Mouse (Mus musculus): ENCODE results near the gene Nrxn3. TPM values are rescaled to one million over a fixed set of nuclear protein-coding genes. Genes with fewer than 3 reads are reported as not detected.

Gene Nrxn3
- total RNA-seq, 2 experiments from 2014 or later, result 0.05 TPM; not detected in 1

GRCm38 (mm10) chr12:88764791-88765190, 42.1 kb downstream of the Nrxn3 start:
- Histone ChIP-seq H3K4me3 (no peak overlapping the region), H3K27ac (no peak overlapping the region)
- intact Hi-C loops (cut with DNase I), result no loop called here
- no peak for TF ChIP-seq CTCF (IDR thresholded peaks at IDR 0.05)
- DNase-seq, result no peak

- TF ChIP-seq CTCF (IDR thresholded peaks at IDR 0.05), result no peak
- Histone ChIP-seq H3K4me3 (no peak overlapping the region), H3K27ac (no peak overlapping the region)
- intact Hi-C loops (cut with DNase I), result no loop called here
- DNase-seq, result no peak
These were observed 52.0 kb downstream of the Nrxn3 start for GRCm38 (mm10) chr12:88774666-88775065.

GRCm38 (mm10) chr12:88778036-88778435, 55.4 kb downstream of the Nrxn3 start:
- intact Hi-C loops (cut with DNase I), result no loop called here
- Histone ChIP-seq H3K4me3 (no peak overlapping the region), H3K27ac (no peak overlapping the region)
- DNase-seq, result no peak
- no peak for TF ChIP-seq CTCF (IDR thresholded peaks at IDR 0.05)

- no peak for TF ChIP-seq CTCF (IDR thresholded peaks at IDR 0.05)
- no peak for DNase-seq
- intact Hi-C loops (cut with DNase I), result no loop called here
- H3K27ac ChIP-seq, result no peak overlapping the region
- H3K4me3 ChIP-seq, result no peak overlapping the region
These were observed 61.8 kb downstream of the Nrxn3 start for GRCm38 (mm10) chr12:88784199-88785147.

GRCm38 (mm10) chr12:88793314-88793713, 70.6 kb downstream of the Nrxn3 start:
- DNase-seq, result no peak
- TF ChIP-seq CTCF (IDR thresholded peaks at IDR 0.05), result no peak
- H3K4me3 ChIP-seq, result no peak overlapping the region
- no peak overlapping the region for H3K27ac ChIP-seq
- intact Hi-C loops (cut with DNase I), result no loop called here

GRCm38 (mm10) chr12:88800990-88801655, 78.4 kb downstream of the Nrxn3 start:
- DNase-seq, result no peak
- TF ChIP-seq CTCF (IDR thresholded peaks at IDR 0.05), result no peak
- Histone ChIP-seq H3K27ac (no peak overlapping the region), H3K4me3 (no peak overlapping the region)
- intact Hi-C loops (cut with DNase I), result no loop called here

- H3K27ac ChIP-seq, result no peak overlapping the region
- H3K4me3 ChIP-seq, result no peak overlapping the region
- DNase-seq, result no peak
- no peak for TF ChIP-seq CTCF (IDR thresholded peaks at IDR 0.05)
- intact Hi-C loops (cut with DNase I), result no loop called here
These were observed 79.0 kb downstream of the Nrxn3 start for GRCm38 (mm10) chr12:88801656-88802007.

GRCm38 (mm10) chr12:88808947-88809346, 86.3 kb downstream of the Nrxn3 start:
- no peak overlapping the region for H3K4me3 ChIP-seq
- DNase-seq, result no peak
- H3K27ac ChIP-seq, result no peak overlapping the region
- no peak for TF ChIP-seq CTCF (IDR thresholded peaks at IDR 0.05)
- intact Hi-C loops (cut with DNase I), result no loop called here

- H3K4me3 ChIP-seq, result no peak overlapping the region
- intact Hi-C loops (cut with DNase I), result no loop called here
- no peak overlapping the region for H3K27ac ChIP-seq
- TF ChIP-seq CTCF (IDR thresholded peaks at IDR 0.05), result no peak
- DNase-seq, result no peak
These were observed 89.5 kb downstream of the Nrxn3 start for GRCm38 (mm10) chr12:88812173-88812572.

- no peak for DNase-seq
- TF ChIP-seq CTCF (IDR thresholded peaks at IDR 0.05), result no peak
- intact Hi-C loops (cut with DNase I), result no loop called here
- Histone ChIP-seq H3K4me3 (no peak overlapping the region), H3K27ac (no peak overlapping the region)
These were observed 94.2 kb downstream of the Nrxn3 start for GRCm38 (mm10) chr12:88816865-88817264.

- TF ChIP-seq CTCF (IDR thresholded peaks at IDR 0.05), result no peak
- Histone ChIP-seq H3K27ac (peak overlapping the region; percentile 5; the same call in 1 of the 2 replicates), H3K4me3 (no peak overlapping the region)
- peak; percentile 64 for DNase-seq
- intact Hi-C loops (cut with DNase I), result no loop called here
These were observed 96.1 kb downstream of the Nrxn3 start for GRCm38 (mm10) chr12:88818622-88819334.

- intact Hi-C loops (cut with DNase I), result no loop called here
- H3K27ac ChIP-seq, result peak overlapping the region; percentile 5; the same call in 1 of the 2 replicates
- TF ChIP-seq CTCF (IDR thresholded peaks at IDR 0.05), result no peak
- no peak for DNase-seq
- no peak overlapping the region for H3K4me3 ChIP-seq
These were observed 96.6 kb downstream of the Nrxn3 start for GRCm38 (mm10) chr12:88819335-88819709.

- Histone ChIP-seq H3K4me3 (no peak overlapping the region), H3K27ac (no peak overlapping the region)
- TF ChIP-seq CTCF (IDR thresholded peaks at IDR 0.05), result no peak
- no peak for DNase-seq
- intact Hi-C loops (cut with DNase I), result no loop called here
These were observed 97.5 kb downstream of the Nrxn3 start for GRCm38 (mm10) chr12:88820131-88820530.
